Mouse (Mus musculus) c-Kit-positive CD71-positive TER-119-negative erythroid progenitor cells, embryonic 14.5 days (primary cell): Measurements from ENCODE around the gene Det1.
A peak's percentile ranks its signal among the peaks of the same experiment; 100 is the strongest.

Experiments
- DNase-seq: peaks from one replicate; pipeline ENCODE4 v3.0.0-alpha.2; 2013; ENCODE audit warnings: low read depth

Det1 gene

DNA sequence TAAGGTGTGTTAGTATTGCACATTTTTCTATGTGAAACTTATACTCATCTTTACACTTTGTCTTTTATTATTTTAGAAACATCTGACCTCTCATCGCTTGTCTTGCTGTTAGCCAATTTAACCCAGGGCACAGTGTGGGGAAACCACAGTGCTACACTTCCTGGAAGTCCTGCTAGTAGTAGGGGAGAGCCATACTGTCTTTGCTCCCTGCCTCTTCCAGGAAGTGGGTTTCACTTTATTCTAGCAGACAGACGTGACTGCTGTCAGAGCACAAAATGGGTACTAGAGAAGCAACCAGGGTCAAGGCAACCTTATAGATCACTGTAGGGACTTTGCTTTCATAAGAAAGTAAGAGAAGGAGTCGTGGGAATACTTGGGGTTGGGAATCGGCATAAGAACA, 7.0 kb upstream of the Det1 start:
- DNase-seq: no peak

DNA sequence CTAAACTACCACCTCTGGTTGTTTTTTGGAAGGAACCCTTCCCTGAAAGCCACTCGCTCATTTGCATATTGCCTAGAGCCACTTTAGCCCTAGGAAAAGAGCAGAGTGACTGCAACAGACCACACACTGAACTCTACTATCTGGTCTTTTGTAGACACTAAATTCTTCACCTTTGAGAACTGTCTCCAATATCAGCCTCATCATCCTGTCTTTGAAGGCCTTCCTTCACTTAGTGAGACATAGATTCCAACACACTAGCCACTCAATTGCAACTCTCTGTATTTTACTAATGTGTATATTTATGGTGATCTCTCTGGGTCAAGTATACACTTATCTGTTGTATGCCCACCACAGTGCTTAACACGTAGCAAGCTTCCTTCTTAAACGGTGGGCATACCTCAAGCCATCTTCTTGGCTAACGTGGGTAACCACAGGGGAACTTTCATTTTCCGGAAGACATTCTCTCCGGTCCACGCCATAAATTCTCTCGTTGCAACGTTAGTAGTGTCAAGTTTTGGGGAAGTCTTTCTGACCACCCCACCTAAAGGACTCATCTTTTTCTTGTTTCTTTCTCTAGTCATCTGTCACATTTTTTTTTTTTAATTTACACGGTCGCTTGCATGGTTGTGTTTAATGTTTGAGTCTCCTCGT, 872 bp downstream of the Det1 start:
- peak; percentile 29 for DNase-seq

DNA sequence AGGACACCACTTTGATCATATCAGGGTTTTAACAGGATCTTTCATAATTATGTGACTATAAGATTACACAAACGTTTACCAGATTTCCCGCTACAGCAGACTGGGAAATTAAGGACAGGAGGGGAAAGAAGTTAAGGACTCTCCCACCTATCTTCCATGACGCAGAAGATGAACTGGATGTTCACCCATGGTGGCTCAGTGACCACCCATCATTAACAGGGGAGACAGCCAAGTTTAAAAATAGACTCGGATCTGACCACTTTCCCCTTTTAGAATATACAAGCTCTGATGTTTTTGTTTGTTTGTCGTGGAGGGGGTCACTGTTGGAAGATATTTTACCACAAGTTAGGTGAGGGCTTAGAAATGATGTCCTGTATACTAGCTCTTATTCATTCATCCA, 5.5 kb downstream of the Det1 start:
- DNase-seq: no peak

DNA sequence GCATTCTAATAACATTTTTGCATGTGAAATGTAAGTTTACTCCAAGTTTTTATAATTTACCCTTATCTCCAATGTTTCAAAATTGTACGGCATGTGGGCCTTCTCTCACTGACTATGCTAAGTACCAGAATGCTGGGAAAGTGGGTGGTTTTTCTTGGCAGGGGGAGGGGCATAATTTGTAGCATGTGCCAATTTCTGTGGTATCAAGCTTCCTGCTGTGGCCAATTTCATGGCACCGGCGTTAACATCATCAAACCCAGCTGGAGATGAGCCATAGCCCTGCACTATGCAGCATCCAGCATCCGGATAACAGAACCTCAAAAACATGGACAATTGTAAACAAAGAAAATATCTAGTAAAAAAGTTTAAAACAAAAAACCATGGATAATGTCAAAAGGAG, 9.8 kb downstream of the Det1 start:
- no peak for DNase-seq

DNA sequence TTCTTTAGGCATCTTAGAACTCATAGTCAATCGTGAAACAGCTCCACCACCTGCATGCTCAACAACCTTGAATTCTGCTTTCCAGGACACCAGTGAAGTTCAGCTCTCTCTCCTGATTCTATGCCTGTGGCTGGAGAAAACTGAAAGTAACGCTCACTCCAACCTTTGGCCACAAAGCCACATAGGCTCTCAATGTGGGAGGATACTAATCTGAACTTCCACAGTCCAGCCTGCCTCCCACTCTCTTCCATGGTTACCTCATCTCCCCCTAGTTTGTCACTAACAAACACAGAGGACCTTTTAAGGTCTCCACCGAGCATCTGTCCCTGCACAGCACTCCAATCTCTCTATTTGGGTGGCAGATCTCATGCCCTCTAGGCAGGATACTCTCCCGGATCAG, 11.4 kb downstream of the Det1 start:
- no peak for DNase-seq

DNA sequence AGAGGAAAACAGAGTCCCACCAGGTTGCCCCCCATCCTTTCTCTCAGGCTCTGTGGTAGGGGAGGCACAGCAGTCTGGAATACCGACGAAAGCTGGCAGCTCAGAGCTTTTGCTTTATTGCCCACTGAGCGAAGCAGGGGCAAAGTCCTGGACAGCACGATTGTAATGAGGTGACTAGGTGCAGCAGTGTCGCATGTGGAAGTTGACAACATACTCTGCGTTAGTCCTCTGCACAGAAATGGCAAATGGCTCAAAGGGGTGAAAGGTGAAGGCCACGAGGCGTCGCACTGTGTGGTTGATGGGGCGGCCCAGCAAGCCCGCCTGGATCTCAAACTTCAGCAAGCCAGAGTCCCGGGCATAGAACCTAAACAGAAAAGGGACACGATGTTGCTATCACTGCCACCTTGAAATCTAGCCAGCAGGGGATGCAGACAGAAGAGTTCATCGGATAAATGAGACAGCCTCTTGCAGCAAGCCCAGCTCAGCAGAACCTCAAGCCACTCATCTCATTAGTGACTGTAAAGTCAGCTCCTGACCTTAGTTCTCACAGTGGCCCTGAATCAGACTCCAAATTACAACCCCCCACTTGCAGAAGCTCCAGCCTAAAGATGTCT, 19.2 kb downstream of the Det1 start:
- DNase-seq: no peak

DNA sequence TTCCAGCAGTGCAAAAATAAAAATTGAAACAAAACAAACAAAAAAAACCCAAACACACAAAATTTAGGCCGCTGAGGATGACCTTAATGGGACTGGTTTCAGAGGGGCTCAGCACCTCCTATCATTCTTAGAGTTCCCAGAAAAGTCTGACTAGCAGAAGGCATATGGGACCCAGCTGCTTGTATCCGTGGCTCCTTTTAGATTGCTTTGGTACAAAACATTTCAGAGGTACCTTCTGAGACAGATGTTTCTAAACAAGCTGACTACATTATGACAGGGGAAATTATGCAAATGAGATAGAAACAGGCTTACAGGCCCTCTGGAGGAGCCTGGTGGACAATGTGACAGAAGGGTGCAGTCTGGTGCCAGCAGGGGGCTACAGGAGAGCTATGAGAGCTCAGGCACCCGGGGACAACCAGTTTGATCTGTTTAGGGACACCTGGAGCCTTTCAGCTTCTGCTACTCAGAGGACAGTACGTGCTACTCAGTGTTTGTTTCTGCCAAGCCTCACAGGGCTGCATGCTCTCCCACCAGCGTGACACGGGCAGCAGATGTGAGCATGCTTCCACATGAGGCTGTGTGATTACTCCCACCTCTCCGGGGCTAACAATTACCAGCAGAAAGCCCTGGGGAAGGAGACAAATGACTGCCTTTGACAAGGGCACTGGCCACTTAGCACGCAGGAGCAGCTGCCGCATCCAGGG, 20.2 kb downstream of the Det1 start:
- DNase-seq: no peak

DNA sequence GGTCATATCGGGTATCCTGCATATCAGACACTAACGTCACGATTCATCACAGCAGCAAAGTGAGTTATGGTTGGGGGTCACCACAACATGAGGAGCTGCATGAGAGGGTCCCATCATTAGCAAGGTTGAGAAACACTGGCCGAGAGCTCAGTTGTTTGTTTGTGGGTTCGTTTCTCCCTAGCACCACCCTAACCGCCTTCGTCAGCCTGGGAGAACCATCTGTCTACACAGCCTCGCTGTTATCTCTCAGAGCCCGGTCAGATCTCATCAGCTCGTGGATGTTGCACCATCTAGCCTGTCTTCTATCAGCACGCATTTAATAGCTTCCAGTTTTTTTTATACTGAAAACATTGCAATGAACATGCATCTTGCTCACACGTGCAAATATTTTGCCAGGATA, 28.7 kb downstream of the Det1 start:
- no peak for DNase-seq

DNA sequence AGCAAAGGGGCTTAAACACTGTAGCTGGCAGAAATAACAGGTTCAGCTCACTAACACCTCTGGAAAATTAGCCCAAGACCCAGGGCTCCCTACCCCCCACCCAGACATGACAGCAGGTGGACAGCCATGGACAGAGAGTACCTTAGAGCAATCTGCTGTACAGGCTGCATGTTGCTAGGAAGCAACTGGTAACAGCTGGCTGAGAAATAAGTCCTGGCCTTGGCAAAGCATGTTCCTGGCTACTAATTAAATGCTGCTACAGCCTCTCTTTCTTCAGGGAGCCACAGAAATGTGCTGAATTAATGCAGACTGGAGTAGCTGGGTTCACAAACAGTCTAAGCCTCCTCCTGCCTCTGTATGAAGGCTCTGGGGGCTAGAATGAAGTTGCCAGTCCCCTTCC, 32.3 kb downstream of the Det1 start:
- no peak for DNase-seq

DNA sequence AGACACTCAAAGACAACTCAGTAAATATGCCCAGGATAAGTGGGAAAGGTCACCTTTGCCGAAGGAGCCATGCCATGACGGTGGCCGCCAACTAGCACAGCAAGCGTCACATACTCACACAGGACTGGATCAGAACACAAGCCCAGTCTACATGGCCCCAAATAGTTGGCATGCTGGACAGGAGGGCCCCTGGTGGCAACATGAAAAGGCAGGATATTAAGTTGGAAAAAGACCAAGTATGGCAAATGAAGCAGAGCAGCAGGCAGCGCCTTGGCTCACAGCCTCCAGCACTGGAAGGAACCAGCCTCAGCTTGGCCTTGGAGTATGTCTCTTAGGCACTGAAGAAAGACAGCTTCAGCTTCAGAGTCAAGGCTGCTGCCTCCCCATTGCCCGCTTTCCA, 33.3 kb downstream of the Det1 start:
- DNase-seq: no peak

DNA sequence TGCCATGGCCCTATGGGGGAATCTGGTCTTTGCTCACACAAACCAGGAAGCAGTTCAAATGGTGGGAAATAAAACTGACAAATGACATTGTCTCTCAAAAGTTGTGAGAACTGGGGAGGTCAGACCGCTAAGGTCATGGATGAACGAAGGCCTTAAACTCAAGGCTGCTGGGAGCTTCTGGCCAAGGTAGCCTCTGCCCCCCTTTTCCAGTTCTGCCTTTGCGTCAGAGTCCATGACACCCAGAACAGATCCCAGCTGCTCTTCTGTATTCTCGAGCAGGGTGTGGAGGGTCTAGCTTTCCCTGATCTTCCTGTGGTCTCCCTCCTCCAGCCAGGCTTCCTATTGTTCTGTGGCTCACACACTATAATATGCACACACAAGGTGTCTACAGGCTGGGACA, 39.9 kb downstream of the Det1 start:
- no peak for DNase-seq

DNA sequence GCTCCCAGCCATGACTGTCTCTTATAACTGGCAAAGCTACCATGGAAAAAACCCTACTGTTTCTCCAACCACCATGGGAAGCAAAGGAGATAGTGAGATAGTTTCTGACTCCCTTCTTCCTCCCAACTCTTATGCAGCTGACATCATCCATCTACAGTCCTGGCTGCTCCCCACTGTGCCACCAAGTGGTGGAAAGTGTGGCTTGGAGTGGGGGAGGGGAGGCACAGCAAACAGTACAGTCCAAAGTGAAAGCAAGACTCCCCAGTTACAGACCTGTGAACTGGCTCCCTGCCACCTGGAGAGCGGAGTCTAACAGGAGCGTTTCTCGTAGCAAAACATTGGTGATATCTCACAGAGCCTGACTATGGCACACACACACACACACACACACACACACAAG, 43.2 kb downstream of the Det1 start:
- no peak for DNase-seq

DNA sequence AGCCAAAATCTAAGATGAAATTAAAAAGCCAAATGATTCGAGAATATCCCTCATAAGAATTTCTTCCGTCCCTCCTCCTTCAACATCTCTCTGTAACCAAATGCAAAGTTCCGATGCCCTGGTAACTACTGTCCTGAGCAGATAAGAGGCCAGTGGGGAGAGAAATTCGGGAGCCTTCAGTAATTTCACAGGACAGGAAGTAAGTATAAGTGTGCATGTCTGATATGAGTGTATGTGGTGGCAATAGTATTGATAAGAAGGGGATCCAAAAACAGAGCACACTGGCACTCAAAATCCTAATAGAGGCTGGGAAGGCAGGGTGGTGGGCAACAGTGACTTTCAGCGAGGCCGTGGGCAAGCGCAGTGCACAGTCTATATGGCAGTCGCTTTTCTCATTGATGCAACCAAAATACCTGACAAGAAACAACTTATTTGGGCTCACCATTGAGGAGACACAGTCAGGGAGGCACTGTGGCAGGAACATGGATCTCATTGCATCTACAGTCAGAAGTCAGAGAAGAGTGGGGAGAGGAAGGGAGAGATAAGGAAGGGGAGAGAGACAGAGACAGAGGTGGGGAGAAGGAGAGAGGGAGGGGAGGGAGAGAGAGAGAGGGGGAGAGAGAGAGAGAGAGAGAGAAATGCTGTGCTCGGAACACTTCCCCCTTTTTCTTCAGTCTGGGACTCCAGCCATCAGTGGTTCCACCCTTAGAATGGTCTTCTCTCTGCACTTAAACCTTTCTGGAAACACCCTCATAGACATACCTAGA, 47.1 kb downstream of the Det1 start:
- DNase-seq: peak; percentile 66

DNA sequence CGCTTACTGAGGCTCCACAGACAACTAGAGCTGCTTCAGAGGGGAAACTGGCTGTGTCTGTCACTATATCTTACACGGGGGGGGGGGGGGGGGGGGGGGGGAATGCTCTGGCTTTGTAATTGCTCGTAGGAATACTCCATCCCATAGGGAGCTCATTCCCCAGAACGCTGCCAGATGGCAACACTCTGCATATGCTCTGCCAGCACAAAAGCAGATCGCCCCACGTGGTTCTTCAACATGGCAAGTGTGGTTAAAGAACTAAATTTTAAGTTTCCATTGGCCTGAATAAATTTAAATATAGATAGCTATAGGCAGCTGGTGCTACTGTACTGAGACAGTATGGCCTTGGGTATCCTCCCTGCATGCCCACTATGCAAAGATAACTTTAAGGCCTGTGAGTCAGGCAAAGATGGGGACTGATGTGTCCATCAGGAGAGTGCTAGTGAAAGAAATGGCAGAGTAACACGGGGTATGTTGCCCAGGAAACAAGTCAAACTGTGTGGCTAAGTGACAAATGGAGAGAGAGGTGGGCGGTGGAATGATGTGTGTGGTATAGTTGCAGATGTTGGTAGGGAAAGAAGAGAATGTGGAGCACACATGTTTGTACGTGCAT, 49.1 kb downstream of the Det1 start:
- DNase-seq: no peak

DNA sequence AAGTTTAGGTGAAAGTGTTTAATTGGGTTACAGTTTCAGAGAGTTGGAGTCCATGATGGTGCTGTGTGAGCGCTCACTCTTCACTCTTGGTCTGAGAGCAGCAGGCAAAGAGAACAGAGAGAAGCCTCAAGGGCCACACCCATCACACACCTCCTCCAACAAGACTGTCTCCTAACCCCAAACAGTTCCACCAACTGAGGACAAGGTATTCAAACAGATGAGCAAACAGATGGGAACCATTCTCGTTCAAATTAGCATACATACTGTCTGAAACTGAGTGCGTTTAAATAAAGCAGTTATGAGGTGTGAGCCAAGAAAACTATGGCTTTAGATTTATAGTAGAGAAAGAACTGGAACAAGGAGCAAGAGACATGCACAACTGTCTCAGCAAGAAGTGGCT, 50.4 kb downstream of the Det1 start:
- no peak for DNase-seq

DNA sequence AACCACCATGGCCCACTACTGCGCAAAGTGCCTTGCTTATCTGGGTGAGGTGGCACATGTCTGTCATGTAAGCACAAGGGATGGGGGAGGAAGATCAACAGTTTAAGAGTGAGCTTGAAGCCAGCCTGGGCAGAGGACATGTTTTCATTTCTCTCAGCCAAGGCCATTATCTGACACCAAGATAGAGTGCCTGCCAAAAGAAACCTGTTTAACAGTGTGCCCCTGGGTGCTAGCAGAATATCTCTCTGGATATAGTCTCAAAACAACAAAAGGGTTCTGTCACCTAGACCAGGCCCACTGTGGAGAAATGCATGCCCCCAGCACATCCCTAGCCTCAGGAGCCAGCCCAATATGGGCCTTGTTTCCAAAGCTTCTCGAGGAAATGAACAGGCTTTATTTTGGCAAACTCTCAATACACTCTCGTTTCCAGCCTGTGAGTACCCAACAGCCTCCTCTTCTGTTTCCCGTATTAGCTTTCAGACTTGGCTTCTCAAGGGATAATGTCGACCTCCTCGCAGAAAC, 52.4 kb downstream of the Det1 start:
- no peak for DNase-seq

DNA sequence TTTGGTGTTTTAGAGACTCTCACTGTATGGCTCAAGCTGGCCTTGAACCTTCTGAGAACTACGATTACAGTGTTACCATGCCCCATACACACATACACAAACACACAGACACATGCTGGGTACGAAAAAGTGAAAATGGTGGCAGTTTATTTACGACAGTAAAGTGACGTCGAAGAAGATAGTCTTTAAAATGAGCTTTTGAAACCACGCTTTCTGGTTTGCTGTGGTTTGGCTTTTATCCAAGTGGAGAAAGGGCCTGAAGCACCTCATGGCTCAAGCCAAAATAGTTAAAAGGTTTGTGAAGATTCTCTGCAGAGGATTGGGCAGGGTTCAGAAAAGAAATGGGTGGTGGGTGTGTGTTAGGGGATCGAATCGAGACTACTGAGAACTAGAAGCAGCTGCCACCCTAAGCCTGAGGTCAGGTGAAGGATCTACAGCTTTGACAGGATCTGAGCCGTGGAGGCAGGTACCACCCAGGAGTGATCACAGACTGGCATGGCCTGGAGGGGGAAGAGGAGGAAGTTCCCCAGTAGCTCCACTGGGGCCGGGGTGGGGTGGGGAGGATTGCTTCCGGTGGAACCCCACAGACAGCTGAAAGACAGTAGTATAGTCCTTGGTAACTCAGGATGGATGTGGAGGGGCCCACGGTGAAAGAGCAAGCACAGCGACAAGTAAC, 53.0 kb downstream of the Det1 start:
- DNase-seq: no peak

DNA sequence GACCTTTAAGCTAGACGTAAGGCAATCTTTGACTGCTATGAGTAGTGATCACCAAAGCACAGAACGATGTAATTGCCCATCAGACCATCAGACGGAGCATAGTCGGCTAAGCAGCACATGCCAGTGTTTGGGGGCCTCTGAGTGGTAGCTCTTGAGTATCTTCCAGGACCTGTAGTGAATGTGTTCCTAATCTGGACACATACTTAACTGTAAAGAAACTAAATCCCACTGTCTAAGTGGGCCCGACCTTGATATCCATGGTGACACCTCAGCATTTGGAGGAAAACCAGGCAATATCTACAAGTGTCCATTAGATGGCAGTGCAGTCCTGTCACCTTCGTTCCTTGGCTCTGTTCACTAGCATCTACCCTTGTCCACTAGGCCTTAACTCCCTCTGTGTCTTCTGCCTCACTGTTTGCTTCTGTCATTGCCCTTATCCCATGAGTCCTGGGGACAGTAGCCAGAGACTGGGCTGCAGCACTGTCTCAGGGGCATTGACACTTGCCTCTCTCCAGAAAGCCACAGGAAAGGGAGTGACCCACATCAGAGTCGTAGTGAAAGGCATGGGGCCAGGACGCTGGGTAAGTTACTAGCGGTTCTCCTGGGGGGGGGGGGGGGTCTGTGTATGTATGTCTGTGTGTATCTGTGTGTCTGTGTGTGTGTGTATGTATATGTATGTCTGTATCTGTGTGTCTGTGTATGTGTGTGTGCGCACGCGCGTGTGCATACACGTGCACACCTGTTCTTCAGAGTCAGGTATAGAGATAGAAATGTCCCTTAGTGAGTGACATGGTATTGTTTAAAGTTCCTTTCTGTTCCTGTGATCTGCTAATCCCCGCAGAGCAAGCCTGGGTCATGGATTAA, 55.5 kb downstream of the Det1 start:
- peak; percentile 65 for DNase-seq

DNA sequence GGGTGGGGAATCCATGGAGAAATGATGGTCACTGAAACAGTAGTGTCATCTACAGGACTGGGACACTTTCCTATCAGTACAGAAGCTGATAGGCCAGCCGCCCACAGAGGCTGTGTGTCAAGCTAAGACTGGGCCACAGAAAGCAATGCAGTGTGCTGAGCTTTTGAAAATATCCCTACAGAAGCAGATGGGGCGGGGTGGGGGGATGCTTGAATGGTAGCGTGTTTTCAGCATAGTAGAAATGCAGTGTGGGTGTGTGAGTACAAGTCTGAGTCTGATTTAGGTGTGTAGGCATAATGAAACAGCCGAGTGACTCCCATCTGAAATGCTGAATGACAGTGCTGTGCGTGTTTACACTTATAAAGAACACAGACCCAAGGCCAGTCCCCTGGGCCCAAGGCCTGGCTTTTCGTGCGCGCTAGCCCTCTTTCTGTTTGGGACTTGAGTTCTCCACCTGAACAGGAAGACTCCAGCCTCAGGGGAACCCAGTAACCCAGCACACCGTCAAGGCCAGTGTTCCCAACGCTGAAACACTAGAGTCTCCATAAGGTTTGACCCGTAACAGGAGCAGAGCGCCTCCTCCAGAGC, 59.2 kb downstream of the Det1 start:
- no peak for DNase-seq

DNA sequence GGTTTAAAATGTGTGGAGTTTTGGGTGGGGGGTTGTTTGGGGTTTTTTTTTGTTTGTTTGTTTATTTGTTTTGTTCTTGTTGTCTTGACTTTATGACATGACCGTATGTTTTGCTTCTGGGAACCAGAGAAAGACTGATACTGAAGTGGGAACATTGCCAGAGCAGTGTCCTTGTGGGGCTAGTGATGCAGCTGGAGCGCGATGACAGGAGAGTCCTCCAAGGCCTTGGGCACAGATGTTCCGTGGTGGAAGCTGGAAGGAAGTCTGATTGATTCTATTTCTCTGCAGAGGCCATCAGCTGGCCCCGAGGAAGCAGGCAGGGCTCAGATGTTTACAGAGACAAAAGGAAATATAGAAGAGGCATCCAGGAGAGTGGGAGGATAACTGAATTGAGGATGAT, 61.2 kb downstream of the Det1 start:
- DNase-seq: no peak
